In genomic region chr6:92425901-92426300, GRCm38 (mm10) we compare ENCODE assay signal across 11 mouse cellular contexts.
"Had no signal": no experiment of that assay in that cellular context is flagged by ENCODE, and none has a peak within 500 bp of the region (broad histone marks: within the 10 kb centered on the region; RNA-seq: fewer than 3 reads in every experiment).

No protein-coding gene starts in this region.

- H3K27ac ChIP-seq: limb, embryonic 10.5 days; liver, embryonic 15.5 days had no signal

- H3K36me3 ChIP-seq: liver, embryonic 15.5 days had no signal

- H3K4me2 ChIP-seq: liver, embryonic 11.5 days; liver, embryonic 15.5 days had no signal

- H3K27me3 ChIP-seq: liver, embryonic 15.5 days had no signal

- H3K4me3 ChIP-seq: limb, embryonic 10.5 days; liver, embryonic 15.5 days had no signal

- H3K9me3 ChIP-seq: limb, embryonic 10.5 days; liver, embryonic 15.5 days had no signal

- H3K9ac ChIP-seq: liver, embryonic 15.5 days had no signal

- DNase-seq: kidney, adult 8-10 months; kidney, postnatal 25 days; layer of hippocampus, adult 9-11 months; lung, adult 2 months; lung, postnatal 36 days; right cerebral cortex, adult 18-20 months; right cerebral cortex, postnatal 25 days; thymus, postnatal 4 days had no signal

- H3K4me1 ChIP-seq: liver, embryonic 15.5 days had no signal
